Mouse (Mus musculus): ENCODE data around the gene Nhp2.

- TF ChIP-seq POLR2A (IDR thresholded peaks at IDR 0.05; ENCODE audit: extremely low read depth, insufficient read depth, low read length) (no peak), CTCF (IDR thresholded peaks at IDR 0.05; ENCODE audit: extremely low read depth, insufficient read depth, low read length) (no peak)
Observed at GRCm38 (mm10) chr11:51658705-51659104, 39.2 kb downstream of the Nhp2 start.
